Mouse (Mus musculus): ENCODE results near the gene Pcgf1. TPM values are rescaled to one million over a fixed set of nuclear protein-coding genes. Genes with fewer than 3 reads are reported as not detected.

Pcgf1 gene
- polyA plus RNA-seq, 1 experiment from 2014 or later, result 42.2 TPM

DNA sequence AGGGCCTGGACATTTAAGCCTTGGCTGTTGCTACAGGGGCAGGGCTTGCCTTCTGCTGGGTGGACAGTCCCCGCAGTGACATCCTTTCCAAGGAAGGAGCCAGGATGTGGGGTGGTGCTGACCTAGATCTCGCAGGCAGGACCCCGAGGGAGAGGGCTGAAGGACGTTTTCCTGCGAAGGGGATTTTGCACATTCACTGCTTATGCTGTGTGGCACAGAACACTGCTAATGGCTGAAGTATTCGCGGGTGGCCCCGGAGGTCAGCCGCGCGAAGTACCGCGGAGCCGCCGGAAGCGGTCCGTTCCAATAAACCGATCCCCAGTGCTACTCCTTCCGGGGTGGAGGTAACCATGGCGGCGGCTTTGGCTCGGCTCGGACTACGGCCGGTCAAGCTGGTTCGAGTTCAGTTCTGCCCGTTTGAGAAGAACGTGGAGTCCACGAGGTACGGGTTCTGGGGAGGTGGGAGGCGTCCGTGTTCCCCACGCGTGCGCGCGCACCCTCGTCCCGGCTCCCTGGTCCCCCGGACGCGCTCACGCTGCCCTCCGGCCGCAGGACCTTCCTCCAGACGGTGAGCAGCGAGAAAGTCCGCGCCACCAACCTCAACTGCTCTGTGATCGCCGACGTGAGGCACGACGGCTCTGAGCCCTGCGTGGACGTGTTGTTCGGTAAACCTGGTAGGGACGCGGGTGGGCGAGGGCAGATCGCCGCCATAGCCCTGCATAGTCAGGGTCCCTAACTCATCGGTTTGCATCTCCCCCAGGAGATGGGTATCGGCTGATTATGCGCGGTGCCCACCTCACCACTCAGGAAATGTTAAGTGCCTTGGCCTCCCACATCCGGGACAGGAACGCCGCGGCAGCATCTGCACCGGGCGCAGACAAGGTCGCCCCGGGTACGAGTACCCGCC is 31.3 kb downstream of the Pcgf1 start, which contains the start of gene Mrpl53:
Mrpl53 (plus strand) TSS at position 279 of the 907 bp plus-strand sequence.
- H3K4me1 ChIP-seq, result peaks cover 22% of the 10 kb centered on the region
- H3K4me3 ChIP-seq, result peak within 1 kb of the TSS; percentile 87
- ATAC-seq (ENCODE audit: low FRiP score, low read depth), result peak; percentile 88
- peak within 1 kb of the TSS; percentile 82 for H3K27ac ChIP-seq (replicated peaks)
- no peaks in the 10 kb centered on the region for H3K27me3 ChIP-seq
- H3K4me2 ChIP-seq (replicated peaks), result peak within 1 kb of the TSS; percentile 87
- H3K9me3 ChIP-seq, result no peaks in the 10 kb centered on the region
- H3K9ac ChIP-seq (replicated peaks), result peak within 1 kb of the TSS; percentile 86
- under 1% methylated on average over 76 of the region's 76 CpGs for WGBS
- H3K36me3 ChIP-seq, result 0 out of 2 replicates have a peak, but pooled peaks cover 6% of the 10 kb centered on the region

DNA sequence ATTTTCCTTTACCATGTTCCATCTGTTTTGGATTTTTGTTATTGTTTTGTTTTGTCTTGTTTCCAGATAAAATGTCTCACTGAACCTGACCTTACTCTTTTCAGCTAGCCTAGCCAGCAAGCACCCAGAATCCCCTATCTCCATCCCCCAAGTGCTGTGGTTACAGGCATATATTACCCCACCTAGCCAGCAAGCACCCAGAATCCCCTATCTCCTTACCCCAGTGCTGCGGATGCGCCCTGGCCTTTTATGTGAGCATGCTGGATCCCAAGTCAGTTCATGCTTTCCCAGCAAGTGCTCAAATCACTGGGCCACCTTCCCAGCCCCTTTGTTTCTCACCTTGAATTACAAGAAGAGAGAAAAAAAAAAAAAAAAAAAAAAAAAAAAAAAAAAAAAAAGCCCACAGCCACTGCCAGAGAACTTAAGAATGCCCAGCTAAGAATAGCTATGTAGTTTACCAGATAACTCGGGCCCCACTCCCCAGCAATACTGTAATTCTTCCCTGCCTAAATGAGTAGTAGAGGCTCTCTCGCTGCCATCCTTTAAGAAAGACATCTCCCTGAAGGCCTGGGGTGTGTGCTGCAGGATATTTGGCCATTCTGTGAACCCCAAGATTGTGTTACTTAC is 34.0 kb downstream of the Pcgf1 start:
- Histone ChIP-seq H3K9me3 (no peaks in the 10 kb centered on the region), H3K36me3 (0 out of 2 replicates have a peak, but pooled peaks cover 6% of the 10 kb centered on the region), H3K9ac (replicated peaks) (no peak overlapping the region), H3K4me3 (no peak overlapping the region), H3K27ac (replicated peaks) (no peak overlapping the region), H3K27me3 (no peaks in the 10 kb centered on the region), H3K4me2 (replicated peaks) (no peak overlapping the region), H3K4me1 (peaks cover 37% of the 10 kb centered on the region)
- ATAC-seq (ENCODE audit: low FRiP score, low read depth), result no peak
- 95% methylated on average over 4 of the region's 4 CpGs for WGBS

DNA sequence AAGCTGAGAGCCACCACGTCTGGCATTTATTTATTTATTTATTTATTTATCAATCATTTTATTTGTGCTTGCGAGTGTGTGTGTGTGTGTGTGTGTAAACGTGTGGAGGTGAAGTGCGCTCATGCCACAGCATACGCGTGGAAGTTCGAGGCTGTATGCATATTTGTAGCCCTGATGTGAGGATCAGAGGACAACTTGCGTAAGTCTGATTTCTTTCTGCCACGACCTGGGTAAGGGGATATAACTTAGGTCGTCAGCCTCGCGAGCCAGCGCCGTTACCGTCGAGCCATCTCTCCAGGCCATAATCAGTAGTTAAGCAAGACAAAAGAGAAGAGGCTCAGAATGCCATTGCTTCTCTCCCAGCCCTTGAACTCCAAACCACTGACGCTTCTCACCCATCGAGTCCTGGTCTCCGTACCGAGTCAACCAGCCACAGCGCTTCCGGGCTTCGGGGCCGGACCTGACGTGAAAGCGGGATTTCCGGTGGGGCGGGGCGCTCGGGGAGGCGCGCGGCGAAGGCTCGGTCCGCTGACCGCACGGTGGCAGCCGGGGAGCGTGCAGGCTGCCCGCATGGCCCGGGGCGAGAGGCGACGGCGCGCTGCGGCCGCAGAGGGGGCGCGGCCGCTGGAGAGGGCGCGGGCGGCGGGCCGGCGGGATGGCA is 37.5 kb downstream of the Pcgf1 start, which contains the start of gene Mogs:
Mogs (plus strand) TSS at position 486 of the 661 bp plus-strand sequence.
- peak within 1 kb of the TSS; percentile 78 for H3K27ac ChIP-seq (replicated peaks)
- H3K36me3 ChIP-seq, result peaks cover 30% of the 10 kb centered on the region
- WGBS, result 1% methylated on average over 51 of the region's 58 CpGs
- peaks cover 46% of the 10 kb centered on the region for H3K4me1 ChIP-seq
- ATAC-seq (ENCODE audit: low FRiP score, low read depth), result peak; percentile 90
- no peaks in the 10 kb centered on the region for H3K9me3 ChIP-seq
- H3K4me3 ChIP-seq, result peak within 1 kb of the TSS; percentile 78
- no peaks in the 10 kb centered on the region for H3K27me3 ChIP-seq
- H3K9ac ChIP-seq (replicated peaks), result peak within 1 kb of the TSS; percentile 85
- H3K4me2 ChIP-seq (replicated peaks), result peak within 1 kb of the TSS; percentile 95

DNA sequence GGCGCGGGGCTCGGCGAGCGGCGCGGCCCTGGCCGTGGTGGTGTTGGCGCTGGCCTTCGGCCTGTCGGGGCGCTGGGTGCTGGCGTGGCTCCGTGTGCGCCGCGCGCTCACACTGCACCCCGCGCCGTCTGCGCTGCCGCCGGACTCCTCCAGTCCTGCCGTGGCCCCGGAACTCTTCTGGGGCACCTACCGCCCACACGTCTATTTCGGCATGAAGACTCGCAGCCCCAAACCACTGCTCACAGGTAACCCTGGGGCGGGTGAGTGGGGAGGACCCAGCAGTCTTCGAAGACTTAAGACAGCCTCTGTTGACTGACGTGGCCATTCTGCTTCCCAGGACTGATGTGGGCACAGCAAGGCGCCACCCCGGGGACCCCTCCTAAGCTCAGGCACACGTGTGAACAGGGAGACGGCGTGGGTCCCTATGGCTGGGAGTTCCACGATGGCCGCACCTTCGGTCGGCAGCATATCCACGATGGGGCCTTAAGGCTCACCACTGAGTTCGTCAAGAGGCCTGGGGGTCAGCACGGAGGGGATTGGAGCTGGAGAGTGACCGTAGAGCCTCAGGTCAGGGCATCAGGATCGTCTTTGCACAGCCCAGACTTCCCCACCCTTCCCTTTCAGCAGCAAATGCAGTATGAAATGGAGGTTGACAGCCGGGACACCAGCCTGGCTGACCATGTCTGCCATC is 38.2 kb downstream of the Pcgf1 start:
- Histone ChIP-seq H3K9me3 (no peaks in the 10 kb centered on the region), H3K27me3 (no peaks in the 10 kb centered on the region), H3K4me1 (peaks cover 52% of the 10 kb centered on the region), H3K36me3 (peaks cover 30% of the 10 kb centered on the region), H3K27ac (replicated peaks) (peak overlapping the region; percentile 78), H3K4me2 (replicated peaks) (peak overlapping the region; percentile 95), H3K9ac (replicated peaks) (peak overlapping the region; percentile 85), H3K4me3 (peak overlapping the region; percentile 78)
- WGBS, result 2% methylated on average over 41 of the region's 48 CpGs
- ATAC-seq (ENCODE audit: low FRiP score, low read depth), result peak; percentile 72

DNA sequence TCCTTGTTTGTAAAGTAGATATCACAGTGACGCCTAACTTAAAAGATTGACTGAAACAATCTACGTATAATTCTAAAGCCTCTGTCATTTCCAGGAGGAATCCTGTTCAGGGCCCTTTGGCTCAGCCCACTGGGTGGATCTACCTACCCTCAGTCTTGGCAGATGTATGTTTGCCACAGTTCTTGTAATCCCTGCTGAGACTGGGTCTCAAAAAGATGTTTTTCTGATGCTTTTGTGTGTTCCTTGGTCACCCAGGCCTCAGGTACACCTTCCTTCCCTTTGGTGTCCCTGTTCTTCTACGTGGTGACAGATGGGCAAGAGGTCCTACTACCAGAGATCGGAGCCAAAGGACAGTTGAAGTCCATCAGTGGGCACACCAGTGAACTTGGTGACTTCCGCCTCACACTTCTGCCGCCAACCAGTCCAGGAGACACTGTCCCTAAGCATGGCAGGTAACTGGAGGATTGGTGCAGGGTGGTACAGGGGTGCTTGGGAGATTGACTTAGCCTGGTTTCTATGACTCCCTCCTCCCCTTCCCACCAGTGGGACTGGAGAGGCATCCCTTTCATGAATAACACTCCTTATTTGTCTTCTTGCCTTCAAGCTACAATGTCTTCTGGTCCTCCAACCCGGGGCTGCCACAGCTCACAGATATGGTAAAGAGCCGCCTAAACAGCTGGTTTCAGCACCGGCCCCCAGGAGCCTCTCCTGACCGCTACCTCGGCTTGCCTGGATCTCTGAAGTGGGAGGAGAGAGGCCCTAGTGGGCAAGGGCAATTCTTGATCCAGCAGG is 38.9 kb downstream of the Pcgf1 start:
- ATAC-seq (ENCODE audit: low FRiP score, low read depth), result no peak
- Histone ChIP-seq H3K4me3 (peak overlapping the region; percentile 78), H3K36me3 (peaks cover 30% of the 10 kb centered on the region), H3K27me3 (no peaks in the 10 kb centered on the region), H3K4me2 (replicated peaks) (peak overlapping the region; percentile 95), H3K9me3 (no peaks in the 10 kb centered on the region), H3K4me1 (peaks cover 52% of the 10 kb centered on the region), H3K27ac (replicated peaks) (no peak overlapping the region), H3K9ac (replicated peaks) (peak overlapping the region; percentile 85)
- WGBS, result 82% methylated on average over 11 of the region's 11 CpGs

DNA sequence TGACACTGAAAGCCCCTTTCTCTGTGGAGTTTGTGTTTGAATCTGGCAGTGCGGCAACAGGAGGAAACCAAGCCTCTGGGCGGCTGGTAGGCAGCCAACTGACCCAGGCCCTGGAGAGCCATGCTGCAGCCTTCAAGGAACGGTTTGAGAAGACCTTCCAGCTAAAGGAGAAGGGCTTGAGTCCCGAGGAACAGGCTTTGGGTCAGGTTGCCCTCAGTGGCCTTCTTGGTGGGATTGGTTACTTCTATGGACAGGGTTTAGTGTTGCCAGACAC is 39.4 kb downstream of the Pcgf1 start:
- Histone ChIP-seq H3K4me1 (peaks cover 52% of the 10 kb centered on the region), H3K9ac (replicated peaks) (no peak overlapping the region), H3K27ac (replicated peaks) (no peak overlapping the region), H3K36me3 (peaks cover 30% of the 10 kb centered on the region), H3K9me3 (no peaks in the 10 kb centered on the region), H3K27me3 (no peaks in the 10 kb centered on the region), H3K4me3 (peak overlapping the region; percentile 78; the same call in 1 of the 2 replicates), H3K4me2 (replicated peaks) (peak overlapping the region; percentile 95; the same call in 1 of the 2 replicates)
- 86% methylated on average over 4 of the region's 4 CpGs for WGBS
- ATAC-seq (ENCODE audit: low FRiP score, low read depth), result no peak

DNA sequence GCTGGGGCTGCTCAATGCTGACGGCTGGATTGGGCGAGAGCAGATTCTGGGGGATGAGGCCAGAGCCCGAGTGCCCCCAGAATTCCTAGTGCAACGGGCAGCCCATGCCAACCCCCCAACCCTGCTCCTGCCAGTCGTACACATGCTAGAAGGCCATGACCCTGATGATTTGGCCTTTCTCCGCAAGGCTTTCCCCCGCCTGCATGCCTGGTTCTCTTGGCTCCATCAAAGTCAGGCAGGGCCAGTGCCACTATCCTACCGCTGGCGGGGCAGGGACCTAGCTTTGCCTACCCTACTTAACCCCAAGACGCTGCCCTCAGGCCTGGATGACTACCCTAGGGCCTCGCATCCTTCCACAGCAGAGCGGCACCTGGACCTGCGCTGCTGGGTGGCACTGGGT is 39.9 kb downstream of the Pcgf1 start:
- H3K4me3 ChIP-seq, result peak overlapping the region; percentile 6; the same call in 1 of the 2 replicates
- no peaks in the 10 kb centered on the region for H3K9me3 ChIP-seq
- no peak overlapping the region for H3K27ac ChIP-seq (replicated peaks)
- peak overlapping the region; percentile 24; the same call in 1 of the 2 replicates for H3K9ac ChIP-seq (replicated peaks)
- H3K4me2 ChIP-seq (replicated peaks), result no peak overlapping the region
- WGBS, result 88% methylated on average over 13 of the region's 13 CpGs
- peaks cover 30% of the 10 kb centered on the region for H3K36me3 ChIP-seq
- H3K4me1 ChIP-seq, result peaks cover 57% of the 10 kb centered on the region
- ATAC-seq (ENCODE audit: low FRiP score, low read depth), result no peak
- H3K27me3 ChIP-seq, result no peaks in the 10 kb centered on the region

DNA sequence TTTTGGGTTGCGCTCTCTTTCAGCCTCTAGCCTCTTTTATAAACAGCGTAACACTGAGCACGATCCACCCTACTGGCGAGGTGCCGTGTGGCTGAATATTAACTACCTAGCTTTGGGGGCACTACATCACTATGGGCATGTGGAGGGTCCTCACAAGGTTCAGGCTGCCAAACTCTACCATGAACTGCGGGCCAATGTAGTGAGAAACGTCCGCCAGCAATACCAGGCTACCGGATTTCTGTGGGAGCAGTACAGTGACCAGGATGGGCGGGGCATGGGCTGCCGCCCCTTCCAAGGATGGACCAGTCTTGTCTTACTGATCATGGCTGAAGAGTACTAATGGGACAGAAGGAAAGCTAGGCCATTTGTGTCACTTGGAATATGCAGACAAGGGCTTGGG is 40.7 kb downstream of the Pcgf1 start:
- ATAC-seq (ENCODE audit: low FRiP score, low read depth), result no peak
- Histone ChIP-seq H3K9ac (replicated peaks) (no peak overlapping the region), H3K4me1 (peaks cover 65% of the 10 kb centered on the region), H3K4me3 (no peak overlapping the region), H3K36me3 (peaks cover 30% of the 10 kb centered on the region), H3K9me3 (no peaks in the 10 kb centered on the region), H3K27ac (replicated peaks) (no peak overlapping the region; the same call in 1 of the 2 replicates), H3K27me3 (no peaks in the 10 kb centered on the region), H3K4me2 (replicated peaks) (0 out of 2 replicates have a peak overlapping the region, but pooled peaks have one; percentile 4)
- 84% methylated on average over 11 of the region's 11 CpGs for WGBS

DNA sequence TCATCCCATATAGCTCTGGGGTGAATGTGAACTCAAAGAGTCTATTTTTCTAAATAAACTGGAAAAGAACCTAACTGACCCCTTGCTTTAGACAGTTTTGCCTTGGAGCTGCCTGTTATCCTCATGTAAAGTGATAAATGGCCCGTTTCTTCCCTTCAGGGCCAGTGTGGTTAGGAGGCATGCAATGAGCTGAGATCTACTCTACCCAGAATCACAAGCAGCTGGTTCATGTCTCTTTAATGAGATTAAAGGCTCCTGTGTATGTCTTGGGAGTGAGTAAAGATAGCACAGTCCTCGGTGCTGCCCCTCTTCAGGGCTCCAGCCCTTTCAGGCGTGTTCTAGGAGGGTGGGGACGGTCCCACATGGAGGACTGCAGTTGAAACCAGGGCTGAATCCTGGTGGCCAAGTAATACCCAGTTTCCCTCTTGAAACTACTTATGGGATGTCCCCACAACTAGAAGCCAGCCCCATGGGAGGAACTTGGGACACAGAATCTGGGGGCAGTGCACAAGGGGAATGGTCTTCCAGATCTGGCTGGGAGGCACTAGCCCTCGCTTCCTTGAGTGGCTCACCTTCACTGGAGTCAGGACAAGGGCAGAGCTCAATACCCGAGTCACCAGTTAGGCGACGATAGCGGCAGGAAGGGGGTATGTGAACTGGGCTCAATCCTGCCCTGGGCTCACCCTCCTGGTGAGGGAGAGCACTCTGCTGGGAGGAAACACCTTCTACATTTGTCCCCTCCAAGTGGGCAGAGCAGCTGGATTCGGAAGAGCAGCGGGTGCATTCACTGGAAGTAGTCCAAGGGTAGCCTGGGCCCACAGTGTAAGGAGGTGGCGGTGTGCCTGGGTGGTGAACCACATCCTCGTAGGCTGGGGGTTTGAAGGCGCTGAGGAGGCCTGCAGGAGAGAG is 41.4 kb downstream of the Pcgf1 start:
- Histone ChIP-seq H3K9ac (replicated peaks) (0 out of 2 replicates have a peak overlapping the region, but pooled peaks have one; percentile 89), H3K27ac (replicated peaks) (peak overlapping the region; percentile 10; the same call in 1 of the 2 replicates), H3K36me3 (peaks cover 30% of the 10 kb centered on the region), H3K4me1 (peaks cover 72% of the 10 kb centered on the region), H3K9me3 (no peaks in the 10 kb centered on the region), H3K4me3 (peak overlapping the region; percentile 84; the same call in 1 of the 2 replicates), H3K27me3 (no peaks in the 10 kb centered on the region), H3K4me2 (replicated peaks) (peak overlapping the region; percentile 78)
- no peak for ATAC-seq (ENCODE audit: low FRiP score, low read depth)
- WGBS, result 87% methylated on average over 14 of the region's 14 CpGs

DNA sequence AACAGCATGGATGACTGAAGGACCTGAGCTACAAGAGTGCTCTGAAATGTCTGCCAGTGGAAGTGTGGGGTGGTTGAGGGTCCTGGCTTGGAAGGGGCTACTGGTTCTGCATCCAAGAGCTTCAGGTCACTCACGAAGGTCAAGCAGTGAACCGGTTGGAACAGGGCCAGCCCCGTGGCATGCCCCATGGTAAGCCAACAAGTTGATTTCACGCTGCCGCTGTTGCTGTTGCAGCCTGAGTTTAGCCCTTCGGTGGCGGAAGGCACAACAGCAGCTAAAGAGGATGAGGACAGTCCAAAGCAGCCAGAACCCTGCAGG is 42.0 kb downstream of the Pcgf1 start:
- Histone ChIP-seq H3K27ac (replicated peaks) (peak overlapping the region; percentile 99; the same call in 1 of the 2 replicates), H3K27me3 (no peaks in the 10 kb centered on the region), H3K9me3 (no peaks in the 10 kb centered on the region), H3K4me3 (peak overlapping the region; percentile 84), H3K36me3 (peaks cover 30% of the 10 kb centered on the region), H3K4me2 (replicated peaks) (peak overlapping the region; percentile 78), H3K4me1 (peaks cover 74% of the 10 kb centered on the region), H3K9ac (replicated peaks) (peak overlapping the region; percentile 89)
- no peak for ATAC-seq (ENCODE audit: low FRiP score, low read depth)
- 62% methylated on average over 7 of the region's 7 CpGs for WGBS
